Mouse (Mus musculus) bone marrow macrophage, adult 2 months (primary cell): ENCODE results near the gene Scn7a.

Experiments
- CTCF ChIP-seq: IDR thresholded peaks from 2 replicates; pipeline ENCODE4 v1.5.1; 2012; ENCODE audit warnings: low read depth, mild to moderate bottlenecking, low read length, moderate library complexity
- POLR2A ChIP-seq: IDR thresholded peaks from 2 replicates; pipeline ENCODE4 v1.6.1; 2012; ENCODE audit warnings: mild to moderate bottlenecking, low read depth, low read length, borderline replicate concordance

DNA sequence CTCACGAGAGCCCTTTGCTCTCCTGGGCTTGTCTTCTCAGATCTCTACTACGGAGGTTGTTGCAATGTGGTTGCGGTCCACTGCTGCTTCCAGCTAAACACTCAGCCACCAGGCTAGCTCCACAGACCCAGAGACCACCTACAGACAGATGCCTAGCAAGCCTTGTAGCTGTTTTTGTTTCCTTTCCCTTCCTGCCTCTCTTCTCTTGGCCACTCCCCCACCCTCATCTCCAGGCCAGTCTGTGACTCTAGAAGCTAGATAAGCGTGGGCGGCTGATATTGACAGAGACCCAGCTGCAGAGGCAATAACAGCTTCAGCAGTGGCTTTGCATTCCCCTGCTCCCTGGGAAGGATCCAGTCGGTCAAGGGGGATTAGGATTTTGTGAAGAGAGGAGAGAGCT is at the start of gene Scn7a:
- TF ChIP-seq CTCF = no peak
- TF ChIP-seq POLR2A = no peak
